Mouse (Mus musculus) midbrain, embryonic 14.5 days (tissue): ENCODE results near the gene Slc7a1. TPM values are rescaled to one million over a fixed set of nuclear protein-coding genes. Genes with fewer than 3 reads are reported as not detected.

ENCODE experiments used
- ATAC-seq: fragments of 200-750 bp; cut with Nextera tagmentation; 2 replicates; pipeline ENCODE4 v1.8.0; 2017; ENCODE audit warnings: moderate number of reproducible peaks, moderate library complexity; ENCODE audit not compliant: low FRiP score, low TSS enrichment
- DNase-seq: peaks from one replicate; pipeline ENCODE4 v3.0.0-alpha.2; 2015
- H3K27ac ChIP-seq: fragments of 300-500 bp; sonication (generic); replicated peaks from 2 replicates; pipeline ENCODE4 v1.5.1; 2014; ENCODE audit warnings: mild to moderate bottlenecking, low read depth, low read length, moderate library complexity
- H3K27me3 ChIP-seq: fragments of 300-500 bp; sonication (generic); 2 replicates; pipeline ENCODE4 v1.6.1; 2014; ENCODE audit warnings: low read length, control low read depth, mixed read lengths; ENCODE audit not compliant: control insufficient read depth, insufficient read depth
- H3K36me3 ChIP-seq: fragments of 300-500 bp; sonication (generic); 2 replicates; pipeline ENCODE4 v1.6.1; 2014; ENCODE audit warnings: low read length, control low read depth; ENCODE audit not compliant: control insufficient read depth, insufficient read depth
- H3K4me1 ChIP-seq: fragments of 300-500 bp; sonication (generic); 2 replicates; pipeline ENCODE4 v1.6.1; 2014; ENCODE audit warnings: mild to moderate bottlenecking, antibody characterized with exemption, low read length, control low read depth; ENCODE audit not compliant: control insufficient read depth, insufficient read depth
- H3K4me2 ChIP-seq: fragments of 300-500 bp; sonication (generic); 2 replicates; pipeline ENCODE4 v1.6.1; 2014; ENCODE audit warnings: mild to moderate bottlenecking, low read length, moderate library complexity
- H3K4me3 ChIP-seq: fragments of 300-500 bp; sonication (generic); replicated peaks from 2 replicates; pipeline ENCODE4 v1.5.1; 2014; ENCODE audit warnings: low read depth, low read length
- H3K9ac ChIP-seq: fragments of 300-500 bp; sonication (generic); replicated peaks from 2 replicates; pipeline ENCODE4 v1.6.1; 2014; ENCODE audit warnings: mild to moderate bottlenecking, low read length, moderate library complexity
- H3K9me3 ChIP-seq: fragments of 300-500 bp; sonication (generic); 2 replicates; pipeline ENCODE4 v1.6.1; 2016; ENCODE audit warnings: low read length, control low read depth, mixed read lengths; ENCODE audit not compliant: control insufficient read depth
- WGBS: fragments of 180-500 bp; shearing (Covaris S2); extraction: QIAGEN DNeasy Blood & Tissue Kit; methylation state at CpG from one replicate; pipeline ENCODE4 v1.1.7; 2014; 5-methylcytosine and 5-hydroxymethylcytosine counted together
- polyA plus RNA-seq: library from polyadenylated mRNA; unstranded; fragments of >200 nt; fragmentation: Nextera tagmentation; extraction: Ambion mirVana; gene quantifications from 2 replicates; pipeline ENCODE4 v1.2.1, GENCODE M21; 2014

Slc7a1 gene
- polyA plus RNA-seq, 1 experiment from 2014 or later, result 46.8 TPM

DNA sequence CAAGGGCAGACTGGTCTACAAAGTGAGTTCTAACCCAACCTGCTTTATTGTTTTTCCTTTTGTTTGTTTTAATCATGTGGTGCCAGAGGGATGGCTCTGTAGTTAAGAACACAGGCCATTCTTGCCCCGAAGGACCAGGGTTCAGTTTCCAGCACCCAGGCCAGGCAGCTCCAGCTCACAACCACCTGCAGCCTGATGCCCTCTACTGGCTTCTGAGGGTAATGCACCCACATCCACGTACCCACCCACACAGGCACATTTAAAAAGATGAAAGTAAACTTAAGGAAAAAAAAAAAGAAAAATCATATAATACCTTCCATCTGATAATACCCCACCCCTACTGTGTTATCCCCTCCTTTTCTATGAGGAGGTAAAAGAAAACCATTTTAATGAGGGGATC is 11.9 kb downstream of the Slc7a1 start:
- Histone ChIP-seq H3K4me3 (no peak overlapping the region), H3K9ac (no peak overlapping the region), H3K36me3 (no peaks in the 10 kb centered on the region), H3K4me2 (no peak overlapping the region), H3K4me1 (no peaks in the 10 kb centered on the region), H3K27ac (no peak overlapping the region), H3K27me3 (no peaks in the 10 kb centered on the region), H3K9me3 (no peaks in the 10 kb centered on the region)
- 96% methylated on average over 2 of the region's 2 CpGs for WGBS
- DNase-seq, result no peak
- ATAC-seq, result no peak

DNA sequence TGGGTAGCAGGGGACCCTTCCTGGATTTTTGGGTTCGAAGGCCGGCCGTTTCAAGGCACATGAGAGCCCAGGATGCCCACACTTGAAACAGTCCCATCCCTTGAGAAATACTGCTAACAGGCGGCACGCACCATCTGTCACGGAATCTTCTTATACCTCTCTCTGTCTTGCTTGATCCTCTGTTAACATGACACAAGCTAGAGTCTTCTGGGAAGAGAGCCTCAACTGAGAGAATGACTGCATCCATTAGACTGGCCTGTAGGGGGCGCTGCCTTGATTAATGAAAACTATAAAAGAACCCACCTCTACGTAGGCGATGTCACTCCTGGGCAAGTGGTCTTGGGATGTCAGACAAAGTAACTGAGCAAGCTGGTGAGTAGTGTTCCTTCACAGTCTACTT is 13.2 kb downstream of the Slc7a1 start:
- H3K9me3 ChIP-seq, result no peaks in the 10 kb centered on the region
- no peaks in the 10 kb centered on the region for H3K4me1 ChIP-seq
- no peak overlapping the region for H3K27ac ChIP-seq
- H3K4me3 ChIP-seq, result no peak overlapping the region
- H3K9ac ChIP-seq, result no peak overlapping the region
- no peak for DNase-seq
- no peak for ATAC-seq
- H3K4me2 ChIP-seq, result no peak overlapping the region
- WGBS, result 83% methylated on average over 9 of the region's 9 CpGs
- H3K27me3 ChIP-seq, result no peaks in the 10 kb centered on the region
- no peaks in the 10 kb centered on the region for H3K36me3 ChIP-seq

DNA sequence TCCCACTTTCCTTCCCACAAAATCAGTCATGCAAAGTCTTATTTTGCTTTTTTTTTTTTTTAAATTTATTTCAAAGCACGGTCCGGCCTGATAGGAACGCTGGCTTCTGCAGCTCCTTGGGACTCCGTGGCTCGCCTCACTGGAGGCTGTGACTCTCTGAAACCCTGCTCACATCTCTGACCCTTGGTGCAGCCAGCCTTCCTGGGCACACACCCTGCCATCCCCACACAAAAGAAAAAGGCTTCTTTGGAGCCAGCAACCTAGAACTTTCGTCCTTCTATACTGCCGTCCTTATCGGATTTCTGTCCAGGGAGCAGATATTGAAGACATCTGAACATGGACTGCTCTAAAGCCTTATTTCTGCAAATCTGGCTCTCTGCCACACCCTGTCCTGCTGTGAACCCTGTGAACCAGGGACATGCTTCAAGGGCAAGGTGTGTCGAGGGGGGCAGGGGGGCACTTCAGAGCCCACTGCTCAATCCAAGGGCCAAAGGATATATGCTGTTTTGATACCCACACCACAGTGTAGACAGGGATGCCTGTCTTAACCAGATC is 15.1 kb downstream of the Slc7a1 start:
- ATAC-seq (no peak), DNase-seq (no peak)
- H3K36me3 ChIP-seq, result no peaks in the 10 kb centered on the region
- WGBS, result 85% methylated on average over 9 of the region's 9 CpGs
- no peaks in the 10 kb centered on the region for H3K27me3 ChIP-seq
- H3K9ac ChIP-seq, result no peak overlapping the region
- H3K9me3 ChIP-seq, result no peaks in the 10 kb centered on the region
- no peak overlapping the region for H3K27ac ChIP-seq
- no peaks in the 10 kb centered on the region for H3K4me1 ChIP-seq
- no peak overlapping the region for H3K4me2 ChIP-seq
- no peak overlapping the region for H3K4me3 ChIP-seq

DNA sequence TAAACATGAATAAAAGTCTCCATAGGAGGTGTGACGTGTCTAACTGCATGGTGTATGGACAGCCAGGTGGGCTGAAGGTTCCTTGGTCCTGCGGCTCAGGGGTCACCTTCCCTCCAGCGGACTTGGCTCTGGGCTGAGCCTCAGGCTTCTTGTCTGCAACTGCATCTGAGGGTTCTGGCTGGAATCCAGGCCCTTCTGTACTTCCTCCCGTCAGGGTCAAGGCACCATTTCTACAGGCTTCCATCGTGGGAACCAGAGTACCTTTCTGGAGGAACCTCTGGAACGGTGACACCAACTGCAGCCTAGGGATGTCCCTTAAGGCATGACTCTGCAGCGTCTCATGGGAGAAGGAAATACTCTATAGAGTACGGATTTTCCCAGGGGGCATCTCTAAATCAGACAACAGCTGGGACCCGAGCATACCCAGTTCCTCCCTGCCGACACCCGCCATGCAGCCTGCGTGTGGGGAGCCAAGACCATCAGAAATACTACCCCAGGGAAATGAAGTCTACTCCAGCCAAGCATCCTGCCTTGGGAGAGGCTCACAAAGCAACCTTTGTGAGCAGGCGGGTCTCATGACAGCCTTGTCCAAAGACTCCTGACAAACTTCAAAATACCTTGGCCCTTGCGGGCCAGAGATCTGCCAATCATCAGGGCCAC is 15.7 kb downstream of the Slc7a1 start:
- no peak overlapping the region for H3K4me2 ChIP-seq
- H3K9me3 ChIP-seq, result no peaks in the 10 kb centered on the region
- no peak for ATAC-seq
- H3K27ac ChIP-seq, result no peak overlapping the region
- no peak overlapping the region for H3K4me3 ChIP-seq
- 80% methylated on average over 14 of the region's 14 CpGs for WGBS
- H3K4me1 ChIP-seq, result no peaks in the 10 kb centered on the region
- no peak for DNase-seq
- H3K36me3 ChIP-seq, result no peaks in the 10 kb centered on the region
- no peaks in the 10 kb centered on the region for H3K27me3 ChIP-seq
- H3K9ac ChIP-seq, result no peak overlapping the region

DNA sequence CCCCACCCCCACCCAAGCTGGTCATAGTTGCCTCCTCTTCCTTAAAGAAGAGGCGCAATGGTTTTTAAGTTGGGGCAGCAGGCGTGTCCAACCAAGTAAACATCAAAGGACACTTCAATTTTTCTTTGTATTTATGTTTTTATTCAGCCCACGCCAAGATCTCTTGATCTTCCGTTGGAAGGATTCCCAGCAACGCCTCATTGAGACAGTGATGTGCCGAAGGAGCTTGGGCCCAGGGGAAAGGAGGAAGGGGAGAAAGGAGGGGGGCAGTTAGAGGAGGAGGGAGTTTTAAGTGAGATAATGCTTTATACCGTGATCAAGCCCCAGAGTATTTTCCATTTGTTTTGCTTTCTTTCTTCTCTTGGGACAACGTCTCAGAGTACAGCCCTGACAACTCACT is 18.6 kb downstream of the Slc7a1 start:
- Histone ChIP-seq H3K4me2 (no peak overlapping the region), H3K4me3 (no peak overlapping the region), H3K4me1 (no peaks in the 10 kb centered on the region), H3K9me3 (no peaks in the 10 kb centered on the region), H3K27me3 (no peaks in the 10 kb centered on the region), H3K27ac (no peak overlapping the region), H3K9ac (no peak overlapping the region), H3K36me3 (no peaks in the 10 kb centered on the region)
- WGBS, result 58% methylated on average over 8 of the region's 8 CpGs
- ATAC-seq, result no peak
- no peak for DNase-seq

DNA sequence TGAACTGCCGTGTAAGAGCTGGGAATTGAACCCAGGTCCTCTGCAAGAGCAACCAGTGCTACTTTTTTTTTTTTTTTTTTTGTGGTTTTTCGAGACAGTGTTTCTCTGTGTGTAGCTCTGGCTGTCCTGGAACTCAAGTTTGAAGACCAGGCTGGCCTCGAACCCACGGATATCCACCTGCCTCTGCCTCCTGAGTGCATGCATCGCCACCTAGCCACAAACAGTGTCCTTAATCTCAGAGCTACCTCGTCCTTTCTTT is 19.5 kb downstream of the Slc7a1 start:
- Histone ChIP-seq H3K4me1 (no peaks in the 10 kb centered on the region), H3K4me2 (no peak overlapping the region), H3K9ac (no peak overlapping the region), H3K36me3 (no peaks in the 10 kb centered on the region), H3K27ac (no peak overlapping the region), H3K4me3 (no peak overlapping the region), H3K9me3 (no peaks in the 10 kb centered on the region; the same call in 1 of the 2 replicates), H3K27me3 (no peaks in the 10 kb centered on the region)
- no peak for DNase-seq
- no peak for ATAC-seq
- WGBS, result 96% methylated on average over 6 of the region's 6 CpGs

DNA sequence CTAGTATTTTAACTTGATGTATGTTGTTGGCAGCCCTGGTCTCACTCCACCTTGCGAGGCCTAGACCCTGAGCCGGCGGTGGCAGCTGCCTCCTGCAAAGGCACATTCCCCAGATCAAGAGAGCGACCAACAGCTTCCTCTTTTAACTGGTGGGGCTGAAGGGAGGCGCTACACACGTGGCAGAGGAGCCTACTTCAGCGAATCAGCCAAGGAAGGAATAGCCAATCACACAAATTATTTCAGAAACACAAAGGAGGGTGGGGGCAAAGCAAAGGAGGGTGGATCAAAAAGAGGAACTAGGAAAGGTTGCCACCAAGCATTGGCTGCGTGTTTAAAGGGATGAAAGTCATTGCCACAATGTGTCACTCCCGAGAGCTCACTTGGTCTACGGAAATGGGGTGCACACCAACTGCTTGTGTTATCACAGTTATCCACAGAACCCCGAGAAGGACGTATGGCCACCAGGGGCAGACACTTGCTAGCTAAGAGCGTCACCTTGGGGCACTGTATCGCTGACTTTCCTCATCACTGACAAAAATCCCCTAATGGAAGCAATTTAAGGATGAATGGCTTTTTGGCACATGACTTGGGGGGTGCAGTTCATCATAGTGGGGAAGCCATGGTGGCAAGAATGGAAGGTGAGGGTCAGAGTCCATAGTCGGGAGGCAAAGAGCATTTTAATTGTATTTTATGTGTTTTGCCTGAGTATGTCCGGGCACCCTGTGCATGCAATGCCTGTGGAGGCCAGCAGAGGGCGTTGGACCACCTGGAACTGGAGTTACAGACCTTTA is 20.1 kb downstream of the Slc7a1 start:
- Histone ChIP-seq H3K4me2 (no peak overlapping the region), H3K4me3 (no peak overlapping the region), H3K27ac (no peak overlapping the region), H3K4me1 (no peaks in the 10 kb centered on the region), H3K36me3 (no peaks in the 10 kb centered on the region), H3K9me3 (no peaks in the 10 kb centered on the region; the same call in 1 of the 2 replicates), H3K27me3 (no peaks in the 10 kb centered on the region), H3K9ac (no peak overlapping the region)
- 89% methylated on average over 17 of the region's 17 CpGs for WGBS
- DNase-seq (no peak), ATAC-seq (no peak)

DNA sequence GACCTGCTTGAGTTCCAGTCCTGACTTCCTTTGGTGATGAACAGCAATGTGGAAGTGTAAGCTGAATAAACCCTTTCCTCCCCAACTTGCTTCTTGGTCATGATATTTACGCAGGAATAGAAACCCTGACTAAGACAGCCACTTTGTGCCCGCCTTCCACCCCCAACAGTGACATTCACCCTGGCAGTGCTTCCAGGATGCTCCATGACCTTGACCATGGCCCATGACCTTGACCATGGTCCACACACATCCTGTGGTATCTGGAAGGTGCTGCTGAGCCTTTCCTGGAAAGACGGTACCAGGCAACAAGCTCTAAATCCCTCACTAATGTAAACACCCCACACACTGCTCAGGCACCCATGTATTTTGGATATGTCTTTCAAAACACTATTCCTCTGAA is 21.0 kb downstream of the Slc7a1 start:
- ATAC-seq, result no peak
- Histone ChIP-seq H3K27me3 (no peaks in the 10 kb centered on the region), H3K36me3 (no peaks in the 10 kb centered on the region), H3K4me1 (no peaks in the 10 kb centered on the region), H3K9ac (no peak overlapping the region), H3K9me3 (no peaks in the 10 kb centered on the region; the same call in 1 of the 2 replicates), H3K27ac (no peak overlapping the region), H3K4me2 (no peak overlapping the region), H3K4me3 (no peak overlapping the region)
- WGBS, result 91% methylated on average over 3 of the region's 3 CpGs
- no peak for DNase-seq

DNA sequence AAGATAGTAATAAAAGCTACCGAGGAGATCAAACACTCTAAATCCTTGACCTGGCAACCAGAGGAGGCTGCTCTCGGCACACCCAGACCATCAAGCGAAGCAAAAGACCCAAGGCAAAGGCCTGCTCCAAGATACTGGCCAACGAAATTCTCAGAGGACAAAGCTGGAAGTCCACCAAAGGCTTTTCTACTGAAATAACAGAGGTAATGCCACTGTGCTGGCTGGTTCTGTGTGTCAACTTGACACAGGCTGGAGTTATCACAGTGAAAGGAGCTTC is 21.5 kb downstream of the Slc7a1 start:
- no peak for ATAC-seq
- no peak overlapping the region for H3K27ac ChIP-seq
- H3K36me3 ChIP-seq, result no peaks in the 10 kb centered on the region
- no peak for DNase-seq
- WGBS, result 91% methylated on average over 4 of the region's 4 CpGs
- no peaks in the 10 kb centered on the region for H3K4me1 ChIP-seq
- H3K9ac ChIP-seq, result no peak overlapping the region
- no peaks in the 10 kb centered on the region; the same call in 1 of the 2 replicates for H3K9me3 ChIP-seq
- no peak overlapping the region for H3K4me2 ChIP-seq
- H3K4me3 ChIP-seq, result no peak overlapping the region
- no peaks in the 10 kb centered on the region for H3K27me3 ChIP-seq
